Mouse (Mus musculus): ENCODE measurements around the gene Agtr1b. TPM values are rescaled to one million over a fixed set of nuclear protein-coding genes. Genes with fewer than 3 reads are reported as not detected.

The Agtr1b gene
- 0.10 and 0.18 TPM in 2 replicates for polyA plus RNA-seq (2015; fragmentation: Nextera tagmentation; extraction: Ambion mirVana)

DNA sequence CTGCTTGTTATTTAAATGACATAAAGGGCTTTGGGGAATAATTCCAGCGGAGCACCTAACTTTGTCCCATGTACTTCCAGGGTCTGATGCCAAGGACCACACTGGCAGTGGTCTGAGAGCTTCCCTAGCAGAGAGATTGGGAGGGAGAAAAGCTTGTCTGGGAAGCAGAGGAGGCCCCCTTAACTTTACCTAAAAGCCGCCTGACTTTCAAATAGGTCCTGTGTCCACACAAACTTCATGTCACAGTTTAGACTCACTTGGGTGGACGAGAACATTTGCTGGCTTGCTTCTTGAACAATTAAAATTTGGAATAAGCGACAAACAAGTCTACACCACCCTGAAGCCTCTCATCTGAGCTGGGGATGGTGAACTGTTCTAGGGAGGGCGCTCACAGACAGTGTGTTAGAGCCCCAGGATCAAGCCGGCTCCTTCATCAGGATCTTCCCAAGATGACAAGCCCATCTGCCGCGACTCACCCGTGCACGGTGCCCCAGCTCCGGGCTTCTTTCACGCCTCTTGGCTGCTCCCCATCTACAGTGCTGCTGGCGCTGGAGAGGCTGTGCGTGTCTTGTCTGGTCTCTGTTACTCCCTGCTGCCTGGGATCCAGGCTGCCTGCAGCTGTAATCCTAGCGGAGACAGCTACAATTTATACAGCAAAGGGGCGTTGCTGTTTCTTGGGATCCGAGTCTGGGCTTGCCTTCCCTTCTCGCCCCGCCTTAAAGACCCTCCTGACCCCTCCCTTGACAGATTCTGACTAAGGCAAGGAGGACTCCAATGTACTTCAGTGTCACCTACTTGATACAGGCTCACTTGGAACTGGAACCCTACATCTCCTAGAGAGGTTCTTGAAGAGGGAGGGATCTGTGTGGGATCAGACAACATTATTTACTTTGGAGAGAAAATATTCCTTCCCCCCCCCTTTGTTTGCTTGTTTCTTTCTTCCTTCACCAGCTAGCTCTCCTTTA is at the start of gene Agtr1b:
Gene Agtr1b, minus strand, starts transcription at position 620 of the 965 bp plus-strand sequence.

DNA sequence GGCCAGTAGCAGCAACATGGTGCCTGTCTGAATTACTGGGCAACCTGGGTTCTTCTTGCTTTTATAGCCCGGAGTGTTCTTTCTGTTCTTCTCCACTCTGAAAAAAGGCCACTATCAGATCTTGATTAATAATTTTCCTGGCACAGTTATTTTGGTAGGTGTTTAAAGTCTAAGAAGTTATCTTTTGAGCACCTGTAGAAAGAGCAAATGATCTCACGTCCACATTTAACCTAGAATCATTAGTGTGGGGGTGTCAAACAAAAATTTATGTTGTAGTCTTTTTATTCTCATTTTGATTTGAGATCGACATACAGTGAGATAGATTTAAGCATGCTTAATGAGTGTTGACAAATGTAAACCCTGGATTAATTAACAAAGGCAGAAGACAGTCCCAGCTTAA is 91.3 kb downstream of the Agtr1b start, which contains the start of gene Cpb1:
Gene Cpb1, minus strand, starts transcription at position 101 of the 400 bp plus-strand sequence.

Other genes starting within 250 kb of the Agtr1b start
- 37.5 and 47.8 TPM in 2 replicates for gene Gyg, start 211.9 kb downstream of the Agtr1b start, polyA plus RNA-seq (2015; fragmentation: Nextera tagmentation; extraction: Ambion mirVana)
- gene Cpa3, start 125.0 kb downstream of the Agtr1b start, polyA plus RNA-seq (2015; fragmentation: Nextera tagmentation; extraction: Ambion mirVana): 149 and 305 TPM in 2 replicates
- 7.8 and 18.3 TPM in 2 replicates for gene Cpb1, start 91.4 kb downstream of the Agtr1b start, polyA plus RNA-seq (2015; fragmentation: Nextera tagmentation; extraction: Ambion mirVana)

All from spleen, postnatal 0 days (tissue).